In genomic region chr1:168167781-168168180, GRCm38 (mm10) we compare ENCODE assay signal across 22 mouse cellular contexts.
DNase-seq lines count a peak whose midpoint lies in the region; ATAC-seq and TF ChIP-seq lines count a peak whose summit lies in the region.
"Had no signal": no experiment of that assay in that cellular context is flagged by ENCODE, and none has a peak within 500 bp of the region (broad histone marks: within the 10 kb centered on the region; RNA-seq: fewer than 3 reads in every experiment).

No protein-coding gene starts in this region.

- H3K4me3 ChIP-seq in heart, adult 2 months: no peak overlapping the region
- no peak overlapping the region for H3K4me3 ChIP-seq in left cerebral cortex, adult 2 months
- H3K4me3 ChIP-seq in liver, postnatal 0 days (ENCODE audit: low read depth, low read length): no peak overlapping the region
- H3K4me3 ChIP-seq in liver, embryonic 11.5 days (ENCODE audit: low read depth, low read length): no peak overlapping the region
- H3K4me3 ChIP-seq in forebrain, embryonic 10.5 days: no peak overlapping the region
- H3K4me3 ChIP-seq: embryonic facial prominence, embryonic 13.5 days; embryonic facial prominence, embryonic 15.5 days; erythroblast, embryonic 14.5 days; forebrain, embryonic 13.5 days; forebrain, embryonic 15.5 days had no signal

- 94% methylated on average over 5 of the region's 5 CpGs for WGBS in heart, adult 2 months
- WGBS in liver, postnatal 0 days (ENCODE audit: insufficient replicate concordance): 78% methylated on average over 5 of the region's 5 CpGs
- WGBS in liver, embryonic 11.5 days: 80% methylated on average over 5 of the region's 5 CpGs
- 93% methylated on average over 5 of the region's 5 CpGs for WGBS in forebrain, embryonic 10.5 days

- H3K27me3 ChIP-seq in heart, adult 2 months (ENCODE audit: control insufficient read depth, insufficient read depth, low read length): no peaks in the 10 kb centered on the region
- no peaks in the 10 kb centered on the region for H3K27me3 ChIP-seq in liver, postnatal 0 days (ENCODE audit: insufficient read depth, low read length)
- H3K27me3 ChIP-seq in liver, embryonic 11.5 days (replicated peaks; ENCODE audit: control insufficient read depth, insufficient read depth, low read length): no peaks in the 10 kb centered on the region
- H3K27me3 ChIP-seq in forebrain, embryonic 10.5 days (ENCODE audit: poor library complexity, severe bottlenecking): no peaks in the 10 kb centered on the region
- H3K27me3 ChIP-seq: embryonic facial prominence, embryonic 13.5 days; embryonic facial prominence, embryonic 15.5 days; forebrain, embryonic 13.5 days; forebrain, embryonic 15.5 days had no signal

- peaks cover 24% of the 10 kb centered on the region for H3K36me3 ChIP-seq in heart, adult 2 months (ENCODE audit: control insufficient read depth, insufficient read depth, low read length)
- no peaks in the 10 kb centered on the region for H3K36me3 ChIP-seq in liver, postnatal 0 days (replicated peaks; ENCODE audit: insufficient read depth, low read length)
- H3K36me3 ChIP-seq in liver, embryonic 11.5 days (ENCODE audit: control insufficient read depth, insufficient read depth, low read length): no peaks in the 10 kb centered on the region
- peaks cover 31% of the 10 kb centered on the region for H3K36me3 ChIP-seq in forebrain, embryonic 10.5 days (replicated peaks)
- H3K36me3 ChIP-seq: embryonic facial prominence, embryonic 13.5 days; embryonic facial prominence, embryonic 15.5 days had no signal

- intact Hi-C loops in heart, adult 2 months (cut with DNase I): no loop called here
- intact Hi-C loops in heart, postnatal 36 days (cut with DNase I): no loop called here
- intact Hi-C loops in left cerebral cortex, adult 2 months (cut with DNase I): no loop called here
- intact Hi-C loops in left cerebral cortex, postnatal 4 days (cut with DNase I): no loop called here

- peaks cover 9% of the 10 kb centered on the region for H3K4me1 ChIP-seq in heart, adult 2 months (ENCODE audit: control insufficient read depth, insufficient read depth, low read length)
- peaks cover 7% of the 10 kb centered on the region; the same call in 1 of the 2 replicates for H3K4me1 ChIP-seq in liver, postnatal 0 days (ENCODE audit: insufficient read depth)
- no peaks in the 10 kb centered on the region for H3K4me1 ChIP-seq in liver, embryonic 11.5 days (replicated peaks; ENCODE audit: control insufficient read depth, insufficient read depth, low read length)
- H3K4me1 ChIP-seq in forebrain, embryonic 10.5 days: peaks cover 18% of the 10 kb centered on the region

- H3K9ac ChIP-seq in heart, adult 2 months (ENCODE audit: low read depth, low read length): no peak overlapping the region
- H3K9ac ChIP-seq in liver, postnatal 0 days (replicated peaks): no peak overlapping the region
- no peak overlapping the region for H3K9ac ChIP-seq in liver, embryonic 11.5 days (ENCODE audit: low read depth, low read length)
- H3K9ac ChIP-seq: embryonic facial prominence, embryonic 13.5 days; embryonic facial prominence, embryonic 15.5 days; forebrain, embryonic 13.5 days; forebrain, embryonic 15.5 days had no signal

- peak overlapping the region; percentile 2; the same call in 1 of the 2 replicates for H3K27ac ChIP-seq in heart, adult 2 months
- H3K27ac ChIP-seq in left cerebral cortex, adult 2 months: peak overlapping the region; percentile 19; the same call in 1 of the 2 replicates
- no peak overlapping the region for H3K27ac ChIP-seq in liver, postnatal 0 days (ENCODE audit: low read depth)
- H3K27ac ChIP-seq in liver, embryonic 11.5 days (ENCODE audit: low read depth, low read length): no peak overlapping the region
- H3K27ac ChIP-seq in forebrain, embryonic 10.5 days: no peak overlapping the region
- H3K27ac ChIP-seq: embryonic facial prominence, embryonic 13.5 days; embryonic facial prominence, embryonic 15.5 days; forebrain, embryonic 13.5 days had no signal

- no peak overlapping the region for H3K4me2 ChIP-seq in liver, postnatal 0 days (ENCODE audit: low read depth, low read length)
- H3K4me2 ChIP-seq in liver, embryonic 11.5 days: no peak overlapping the region
- H3K4me2 ChIP-seq: embryonic facial prominence, embryonic 13.5 days; embryonic facial prominence, embryonic 15.5 days; forebrain, embryonic 13.5 days; forebrain, embryonic 15.5 days had no signal

- peak; percentile 62 for ATAC-seq in liver, postnatal 0 days
- no peak for ATAC-seq in liver, embryonic 11.5 days (replicated peaks; ENCODE audit: low FRiP score)
- ATAC-seq: forebrain, embryonic 13.5 days; forebrain, embryonic 15.5 days had no signal

- TF ChIP-seq POLR2A in heart, adult 2 months (IDR thresholded peaks at IDR 0.05; ENCODE audit: insufficient read depth, low read depth, low read length): no peak

- no peak for TF ChIP-seq EP300 in heart, adult 2 months (IDR thresholded peaks at IDR 0.05; ENCODE audit: insufficient read depth, low read depth, low read length)
- no peak for TF ChIP-seq EP300 in liver, postnatal 0 days (IDR thresholded peaks at IDR 0.05; ENCODE audit: low read depth)

- no peaks in the 10 kb centered on the region for H3K79me2 ChIP-seq in heart, adult 2 months (replicated peaks; ENCODE audit: control insufficient read depth, insufficient read depth, low read length)

- no peak for DNase-seq in heart, adult 2 months
- DNase-seq in heart, postnatal 36 days: no peak
- DNase-seq in left cerebral cortex, adult 2 months (ENCODE audit: extremely low spot score in 1 of 2, low spot score in 2 of 2): no peak
- no peak for DNase-seq in left cerebral cortex, postnatal 4 days
- no peak for DNase-seq in liver, postnatal 0 days
- DNase-seq in liver, embryonic 11.5 days (ENCODE audit: low spot score): no peak
- DNase-seq in forebrain, embryonic 10.5 days (ENCODE audit: extremely low spot score, low spot score): no peak
- DNase-seq: adrenal gland, adult 2 months; adrenal gland, postnatal 10 days; adrenal gland, postnatal 25 days; cerebellum, adult 11 months; cerebellum, adult 18-20 months; cerebellum, adult 8-10 months; cerebellum, adult 9-11 months; cerebellum, postnatal 14 days; cerebellum, postnatal 36 days; embryo, embryonic 11 days had no signal

- no peaks in the 10 kb centered on the region for H3K9me3 ChIP-seq in liver, postnatal 0 days (ENCODE audit: low read length)
- no peaks in the 10 kb centered on the region for H3K9me3 ChIP-seq in liver, embryonic 11.5 days (ENCODE audit: control insufficient read depth, low read length)
- no peaks in the 10 kb centered on the region for H3K9me3 ChIP-seq in forebrain, embryonic 10.5 days
- H3K9me3 ChIP-seq: embryonic facial prominence, embryonic 13.5 days; embryonic facial prominence, embryonic 15.5 days; forebrain, embryonic 13.5 days; forebrain, embryonic 15.5 days had no signal

- TF ChIP-seq CTCF in heart, adult 2 months (IDR thresholded peaks at IDR 0.05): no peak
- TF ChIP-seq CTCF in left cerebral cortex, adult 2 months (IDR thresholded peaks at IDR 0.05): no peak
- TF ChIP-seq CTCF in liver, postnatal 0 days (IDR thresholded peaks at IDR 0.05; ENCODE audit: low read depth): no peak

Comparison
In these comparisons a context has a peak if more than half of its experiments do, and no peak if none do; other contexts are left out.
1. H3K27ac ChIP-seq: peak in heart, adult 2 months (single experiment) and left cerebral cortex, adult 2 months (single experiment); none in liver, postnatal 0 days (single experiment), liver, embryonic 11.5 days (single experiment) and forebrain, embryonic 10.5 days (single experiment).